Mouse (Mus musculus): ENCODE measurements around the gene Ndnf. TPM values are rescaled to one million over a fixed set of nuclear protein-coding genes. Genes with fewer than 3 reads are reported as not detected.

Ndnf gene
- total RNA-seq, 2 experiments from 2014 or later, result 1.1 to 1.8 TPM

DNA sequence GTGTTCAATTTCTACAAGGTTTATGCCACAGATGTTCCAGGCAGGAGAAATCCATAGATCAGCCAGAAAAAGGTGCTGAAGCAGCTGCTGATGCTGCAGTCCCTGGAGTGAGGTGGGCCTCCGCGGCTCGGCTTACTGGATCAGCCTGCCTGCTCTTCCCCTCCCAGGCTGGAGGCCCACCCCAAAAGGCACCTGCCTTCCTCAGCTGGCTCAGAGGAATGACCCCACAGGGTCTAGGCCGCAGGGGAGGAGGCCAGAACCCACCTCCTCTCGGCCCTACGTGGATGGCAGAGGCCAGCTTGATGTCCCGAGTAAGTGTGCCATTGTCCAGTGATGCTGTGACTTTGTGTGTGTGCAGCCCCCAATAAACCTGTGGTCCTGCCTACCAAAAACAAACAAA lies 86.8 kb downstream of the Ndnf start:
- DNase-seq, result no peak

DNA sequence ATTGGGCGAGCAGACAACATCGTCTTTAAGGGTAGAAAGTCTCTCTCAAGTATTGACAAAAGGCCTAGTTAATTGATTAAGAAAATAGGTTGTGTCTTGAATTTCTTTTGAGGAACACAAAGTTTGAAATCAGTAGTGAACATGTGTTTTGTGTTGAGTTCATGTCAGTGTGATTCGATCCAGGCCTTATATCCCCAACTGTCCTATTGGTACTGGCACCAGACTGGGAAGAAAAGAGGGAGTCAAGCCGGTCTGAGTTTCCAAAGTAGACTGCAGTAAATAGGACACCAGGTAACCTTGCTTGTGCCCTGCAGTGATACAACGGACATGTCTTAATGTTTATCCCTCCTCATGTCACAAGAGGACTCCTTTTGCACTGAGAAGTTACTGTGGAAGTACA lies 87.8 kb downstream of the Ndnf start:
- DNase-seq, result no peak

DNA sequence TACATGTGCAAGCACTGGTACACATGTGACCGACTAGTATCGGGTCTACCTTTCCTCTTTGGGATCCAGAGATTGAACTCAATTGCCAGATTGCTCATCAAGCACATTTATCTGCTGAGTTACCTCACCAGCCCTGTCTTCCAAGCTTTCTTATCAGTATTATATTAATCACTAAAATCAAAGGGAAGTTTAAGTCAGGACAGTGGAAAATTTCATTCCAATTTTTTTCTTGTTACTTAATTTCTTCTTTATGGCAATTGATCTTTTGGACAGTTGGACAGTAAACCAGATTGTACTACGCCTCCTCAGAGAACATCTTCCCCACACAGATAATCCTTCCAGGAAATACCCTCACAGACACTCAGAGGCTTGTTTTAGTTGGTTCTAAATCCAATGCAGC lies 88.7 kb downstream of the Ndnf start:
- DNase-seq, result no peak

Other genes with a start within 250 kb of the Ndnf start
- under 1 TPM in 1 of 2 experiments, not detected in 1; 0.40 TPM for gene Tnip3, start 146.3 kb upstream of the Ndnf start, total RNA-seq (2021)
- gene Prdm5, start 107.4 kb downstream of the Ndnf start, total RNA-seq (2021), result 10 to 100 TPM; 14.8 to 17.0 TPM

All from adrenal gland, postnatal 36 days (tissue).